Mouse (Mus musculus) kidney, postnatal 36 days (tissue): ENCODE data around the gene Ptgfrn.

ENCODE experiments used
- DNase-seq, 2 experiments: peaks; one replicate each; pipeline ENCODE4 v3.0.0; 2021 to 2022; ENCODE audit warnings: mixed read lengths in 2 of 2

Gene Ptgfrn

DNA sequence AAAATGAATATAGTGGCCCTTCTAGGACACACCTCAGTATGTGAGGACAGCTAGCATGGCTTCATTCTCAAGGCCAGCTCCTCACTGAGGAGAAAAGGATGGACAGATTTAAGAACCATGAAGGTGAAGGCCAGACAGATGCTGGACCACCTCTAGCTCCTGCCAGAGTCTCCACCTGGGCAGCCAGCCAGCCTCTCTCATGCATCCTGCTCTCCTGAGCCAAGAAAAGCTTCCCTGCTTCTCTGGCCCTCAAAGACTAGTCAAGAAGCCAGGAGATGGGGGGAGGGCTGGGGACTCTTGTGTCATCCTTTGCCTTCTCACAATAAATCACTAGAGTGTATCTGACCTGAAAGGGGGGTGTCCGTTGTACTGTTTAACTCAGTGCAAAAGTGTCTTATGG lies 31.7 kb downstream of the Ptgfrn start:
- peak; percentile 36 to 68 for DNase-seq

DNA sequence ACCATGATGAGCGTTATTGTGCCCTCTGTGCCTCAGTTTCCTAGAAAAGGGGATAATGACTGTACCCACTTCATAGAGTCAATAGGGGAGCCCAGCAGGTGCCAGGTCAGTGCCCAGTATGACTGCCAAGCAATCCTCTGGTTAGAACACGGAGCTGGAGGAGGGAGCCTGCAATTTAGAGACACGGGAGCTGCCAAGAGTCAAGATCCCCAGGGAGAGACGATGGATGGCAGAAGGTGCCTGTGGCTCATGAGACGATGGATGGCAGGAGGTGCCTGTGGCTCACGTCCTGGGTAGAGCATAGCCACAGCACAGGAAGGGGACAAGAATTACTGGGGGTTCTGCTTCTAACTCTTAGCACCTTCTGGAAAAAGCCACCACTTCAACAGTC lies 32.4 kb downstream of the Ptgfrn start:
- DNase-seq: no peak

DNA sequence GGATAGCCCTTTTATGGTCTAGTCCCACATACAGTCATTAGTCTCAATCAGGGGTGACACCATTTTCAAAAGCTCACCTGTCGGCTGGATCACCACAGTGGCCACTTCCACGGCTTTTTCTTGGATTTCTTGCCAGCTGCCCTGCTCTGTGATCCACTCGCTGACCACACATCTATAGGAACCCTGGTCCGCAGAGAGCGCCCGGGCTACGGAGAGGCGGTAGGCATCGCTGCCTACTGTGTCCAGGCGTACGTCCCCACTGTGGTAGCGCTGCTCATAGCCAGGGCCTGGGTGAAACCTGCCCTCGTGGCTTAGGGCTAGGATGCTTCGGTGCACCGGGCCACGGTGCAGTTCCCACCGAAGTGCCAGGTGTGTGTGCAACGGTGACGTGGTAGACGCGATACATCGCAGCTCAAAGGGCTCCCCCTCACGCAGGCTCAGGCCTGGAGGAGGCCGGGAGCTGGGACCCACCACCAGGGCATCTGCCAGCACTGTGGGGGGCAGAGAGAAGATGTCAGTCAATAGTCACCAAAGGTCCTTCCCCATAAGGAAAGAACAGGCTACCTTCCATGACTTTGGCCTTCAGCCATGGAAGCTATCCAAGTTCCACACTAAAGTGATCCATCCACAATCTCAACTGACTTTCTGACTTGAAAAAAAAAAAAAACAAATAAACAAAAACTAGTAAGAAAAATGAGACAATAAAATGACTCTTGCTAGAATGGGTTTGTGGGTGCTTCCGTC lies 32.9 kb downstream of the Ptgfrn start:
- DNase-seq: peak; percentile 29 to 44

DNA sequence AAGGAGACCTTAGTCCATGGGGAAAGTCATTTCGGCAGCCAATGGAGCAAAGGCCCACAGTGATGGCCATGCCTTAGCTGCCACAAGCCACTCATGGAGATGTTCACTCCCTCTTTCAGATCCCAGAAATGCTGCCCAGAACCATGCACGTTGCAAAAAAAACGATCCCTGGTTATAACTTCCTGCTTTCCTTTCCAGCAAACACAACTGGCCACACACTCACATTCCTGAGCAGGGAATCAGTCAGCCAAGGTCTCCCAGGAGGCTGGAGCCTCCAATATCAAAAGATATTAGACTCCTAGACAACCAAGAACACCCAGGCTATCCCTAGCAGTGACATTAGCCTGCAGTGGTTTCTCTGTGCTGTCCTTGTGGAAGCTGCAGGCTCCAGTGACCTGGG lies 34.2 kb downstream of the Ptgfrn start:
- DNase-seq: no peak

DNA sequence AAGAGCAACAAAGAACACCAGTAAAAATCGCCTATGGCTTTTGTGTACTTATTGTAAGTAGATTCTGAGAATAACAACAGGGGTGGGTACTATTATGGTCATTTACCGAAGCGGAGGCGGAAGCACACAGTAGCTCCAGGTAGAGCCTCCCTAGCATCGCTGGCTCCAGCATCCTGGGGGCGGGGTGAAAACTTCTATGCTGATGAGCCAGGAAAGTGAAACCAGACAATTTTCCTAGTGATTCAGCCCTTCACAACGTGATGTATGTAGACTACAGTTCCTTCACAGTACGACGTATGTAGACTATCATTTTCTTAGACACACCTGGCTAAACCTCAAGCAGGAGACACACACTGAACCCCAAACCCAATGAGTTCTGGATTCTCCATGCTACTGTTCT lies 36.7 kb downstream of the Ptgfrn start:
- no peak for DNase-seq

DNA sequence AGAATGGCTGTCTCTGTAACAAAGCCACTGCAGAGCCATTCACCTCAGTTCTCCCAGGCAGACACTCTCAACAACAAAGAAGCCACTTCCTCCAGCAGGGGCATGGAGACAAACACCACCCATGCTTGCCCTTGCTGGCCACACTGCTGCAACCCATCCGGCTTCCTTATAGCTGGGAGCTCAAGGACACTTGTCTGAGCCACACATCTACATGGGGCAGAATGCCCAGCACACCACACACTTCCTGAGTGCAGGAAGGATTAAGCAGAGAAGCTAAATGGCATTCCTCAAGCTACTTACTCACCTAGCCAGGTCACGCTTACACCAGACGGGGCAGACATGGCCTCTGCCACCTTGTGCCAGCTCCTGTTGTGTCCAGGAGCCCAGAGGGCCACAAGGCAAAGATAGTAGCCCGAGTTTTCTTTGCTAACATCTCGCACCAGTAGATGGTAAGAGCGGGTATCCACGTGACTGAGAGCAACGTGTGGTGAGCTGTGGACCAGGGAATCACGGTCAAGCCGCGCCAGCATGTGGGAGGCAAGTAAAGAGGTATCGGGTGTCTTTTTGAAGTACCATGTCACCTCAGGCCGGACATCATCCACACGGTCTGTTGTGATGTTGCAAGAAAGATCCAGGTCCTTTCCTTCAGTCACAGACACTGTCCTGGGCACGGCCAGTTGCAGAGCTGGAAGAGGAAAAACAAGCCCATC lies 37.4 kb downstream of the Ptgfrn start:
- no peak for DNase-seq

DNA sequence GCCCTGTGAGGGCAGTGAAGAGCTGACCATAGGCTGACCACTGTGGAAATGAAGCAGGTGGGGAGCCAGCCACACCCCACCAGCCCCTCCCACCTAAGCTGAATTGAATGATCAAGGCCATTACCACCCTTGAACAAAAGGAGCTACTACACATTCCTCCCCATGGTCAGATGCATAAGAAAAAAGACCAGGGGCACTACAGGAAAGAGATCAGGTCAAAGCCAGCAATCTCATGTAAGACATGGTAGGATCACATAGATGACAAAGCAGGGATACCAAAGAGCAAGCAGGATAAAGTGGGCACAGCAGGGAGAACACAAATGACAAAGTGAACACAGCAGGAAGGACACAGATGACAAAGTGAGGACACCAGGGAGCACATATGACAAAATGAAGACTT lies 38.5 kb downstream of the Ptgfrn start:
- DNase-seq: no peak

DNA sequence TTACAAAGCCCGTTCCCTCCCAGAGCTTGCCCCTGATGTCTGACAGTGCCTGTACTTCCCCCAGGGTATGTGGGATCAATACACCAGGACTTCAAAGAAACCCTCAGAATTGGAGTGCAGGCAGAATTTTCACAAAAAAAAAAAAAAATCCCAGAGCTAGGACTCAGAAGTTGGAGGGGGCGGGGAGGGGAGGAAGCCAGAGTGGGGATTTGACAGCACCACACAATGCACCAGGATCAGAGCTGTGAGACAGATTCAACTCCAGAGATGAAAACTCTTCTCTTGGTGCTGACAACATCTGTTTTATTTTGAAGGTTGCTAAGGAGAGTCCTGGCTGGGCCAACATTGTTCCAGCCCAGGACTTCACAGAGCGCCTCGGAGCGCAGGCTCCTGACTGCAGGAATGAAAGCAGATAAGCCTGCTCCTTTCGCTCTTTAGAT lies 39.3 kb downstream of the Ptgfrn start:
- no peak for DNase-seq

DNA sequence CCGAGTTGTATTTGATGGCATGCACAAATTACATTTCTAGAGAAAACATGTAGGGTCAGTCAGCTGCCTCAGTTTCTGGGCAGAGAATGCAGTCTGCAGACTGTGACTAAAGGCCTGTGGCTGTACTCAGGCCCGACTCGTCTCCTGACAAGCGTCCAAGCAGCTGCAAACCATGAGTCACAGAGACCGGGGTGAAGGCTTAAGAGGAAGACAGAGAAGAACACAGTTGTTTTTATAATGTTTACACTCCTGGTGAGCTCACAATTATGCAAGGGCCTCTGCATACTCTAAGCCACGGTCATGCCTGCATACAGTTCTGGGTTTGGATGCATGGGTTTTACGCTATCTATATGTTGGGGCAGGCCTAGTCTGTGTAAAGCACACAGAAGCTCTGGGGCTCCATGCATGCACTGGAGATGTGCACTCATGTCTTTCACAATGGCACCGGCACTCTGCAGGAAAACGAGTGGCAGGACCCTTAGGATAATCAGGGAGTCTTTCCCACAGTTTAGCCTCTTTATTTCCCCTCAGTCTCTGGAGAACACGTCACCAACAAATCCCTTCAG lies 39.8 kb downstream of the Ptgfrn start:
- peak; percentile 23 to 29 for DNase-seq

DNA sequence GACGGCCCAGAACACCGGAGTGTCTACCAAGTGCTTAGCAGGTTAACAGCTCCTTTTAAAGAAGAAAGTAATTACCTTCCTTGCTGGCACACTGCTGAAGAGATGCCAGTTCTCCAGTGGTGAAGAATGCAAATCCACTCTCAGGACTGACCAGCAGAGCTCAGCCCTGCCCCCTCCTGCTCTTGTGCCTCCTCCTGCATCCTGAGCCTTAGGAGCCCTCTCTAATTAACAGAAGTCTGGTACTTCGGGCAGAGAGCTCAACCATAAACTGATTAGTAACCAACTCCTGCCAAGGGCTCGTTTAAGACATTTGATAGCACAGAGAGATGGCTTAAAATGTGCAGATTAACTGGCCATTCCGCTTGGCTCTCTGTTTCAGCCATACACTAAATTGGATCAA lies 41.4 kb downstream of the Ptgfrn start:
- DNase-seq: no peak

DNA sequence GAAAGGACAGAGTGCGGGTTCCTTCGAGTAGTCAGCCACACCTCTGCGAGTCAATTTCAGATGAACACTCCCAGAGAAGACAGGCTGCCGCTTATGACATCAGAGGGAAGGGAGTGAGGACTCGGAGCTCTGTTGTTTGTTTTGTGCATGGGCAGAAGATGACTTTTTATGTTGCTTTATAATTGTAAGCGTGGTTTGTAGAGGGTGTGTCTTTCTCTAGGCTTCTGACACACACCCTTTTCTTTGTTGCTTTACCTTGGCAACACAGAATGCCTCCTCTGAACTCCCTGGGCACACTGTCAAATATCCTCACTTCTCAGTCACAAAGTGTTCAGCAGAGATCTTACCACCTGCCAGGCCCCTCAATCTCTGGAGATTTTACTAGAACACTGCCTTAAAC lies 43.9 kb downstream of the Ptgfrn start:
- no peak for DNase-seq

DNA sequence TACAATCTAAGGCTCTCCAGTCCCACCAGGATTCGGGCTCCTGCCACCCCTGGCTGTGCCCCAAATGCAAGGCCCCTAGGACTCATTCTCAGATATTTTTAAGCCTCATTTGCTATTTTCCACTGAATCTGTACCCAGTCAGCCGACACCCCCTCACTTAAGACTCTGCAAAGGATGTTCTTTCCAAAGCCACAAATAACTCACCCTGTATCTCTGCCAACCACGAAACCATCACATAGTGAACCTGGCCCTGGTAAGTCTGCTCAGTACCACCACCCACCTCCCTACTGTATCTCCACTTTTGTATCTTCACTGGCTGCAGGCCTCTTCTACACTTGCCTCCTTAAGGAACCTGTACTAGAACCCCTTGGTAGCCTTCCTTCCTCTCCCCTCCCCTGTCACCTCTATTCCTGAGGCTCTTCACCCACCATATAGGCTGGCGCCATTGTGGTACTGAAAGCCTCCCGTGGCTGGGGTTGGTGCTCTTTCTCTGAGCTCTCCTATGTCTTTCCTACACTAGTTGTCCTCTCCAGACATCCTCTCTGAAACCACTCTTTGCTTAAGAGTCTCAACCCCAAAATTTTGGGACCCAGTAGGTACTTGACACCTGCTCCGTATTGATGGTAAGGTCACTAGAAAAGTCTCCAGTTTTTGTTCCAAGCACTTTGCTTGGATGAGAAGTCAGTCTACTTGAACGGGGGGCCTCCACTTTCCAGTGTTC lies 48.1 kb downstream of the Ptgfrn start:
- no peak for DNase-seq

DNA sequence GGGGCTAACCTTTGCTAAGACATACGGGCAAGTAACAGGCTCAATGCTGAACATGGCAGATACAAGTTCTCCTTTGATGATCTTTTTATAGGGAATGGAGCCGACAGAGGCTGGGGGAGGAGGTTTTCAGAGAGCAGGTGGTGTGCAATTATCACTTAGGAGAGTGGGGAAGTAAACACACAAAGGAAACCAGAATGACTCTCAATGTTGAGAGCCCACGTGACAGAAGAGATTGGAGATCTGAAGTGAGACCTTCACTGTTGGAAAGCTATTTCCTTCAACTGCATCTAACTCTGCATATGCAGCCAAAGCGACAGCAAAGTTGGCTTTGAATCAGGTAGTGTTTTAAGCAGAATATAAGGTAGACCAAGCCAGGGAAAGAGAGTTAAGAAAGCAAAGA lies 50.9 kb downstream of the Ptgfrn start:
- no peak for DNase-seq

DNA sequence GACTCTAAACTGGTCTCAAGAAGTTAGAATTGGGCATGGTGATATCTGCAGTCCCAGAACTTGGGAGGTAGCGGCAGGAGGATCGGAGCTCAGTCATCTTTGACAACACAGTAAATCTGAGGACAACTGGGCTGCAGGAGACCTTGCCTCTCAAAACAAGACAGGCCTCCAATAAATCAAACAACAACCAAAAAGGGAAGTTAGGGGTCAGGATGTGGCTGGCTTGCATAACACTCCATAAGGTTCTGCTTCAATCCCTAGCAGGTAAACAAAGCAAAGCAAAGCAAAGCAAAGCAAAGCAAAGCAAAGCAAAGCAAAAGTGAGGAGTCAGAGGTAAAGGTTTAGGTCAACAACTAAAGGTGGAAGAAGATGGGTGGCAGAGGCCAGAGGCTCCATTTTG lies 51.9 kb downstream of the Ptgfrn start:
- DNase-seq: no peak

DNA sequence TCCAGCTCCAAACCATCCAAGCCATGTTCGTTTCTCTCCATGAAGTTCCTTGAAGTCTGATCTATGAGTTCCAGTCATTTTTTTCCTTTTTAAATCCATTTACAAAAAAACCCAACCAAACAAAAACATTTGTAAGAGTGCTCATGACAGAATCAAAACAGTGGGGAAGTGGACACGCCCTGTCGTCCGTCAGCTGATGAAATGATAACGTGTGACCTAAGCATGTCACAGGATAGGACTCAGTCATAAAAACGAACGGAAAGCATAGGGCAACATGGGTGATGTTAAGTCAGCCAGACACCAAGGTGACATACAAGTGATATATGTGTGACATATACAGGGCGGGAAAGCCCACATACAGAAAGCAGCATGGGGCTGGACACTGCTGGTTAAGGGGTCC lies 54.9 kb downstream of the Ptgfrn start:
- no peak for DNase-seq

DNA sequence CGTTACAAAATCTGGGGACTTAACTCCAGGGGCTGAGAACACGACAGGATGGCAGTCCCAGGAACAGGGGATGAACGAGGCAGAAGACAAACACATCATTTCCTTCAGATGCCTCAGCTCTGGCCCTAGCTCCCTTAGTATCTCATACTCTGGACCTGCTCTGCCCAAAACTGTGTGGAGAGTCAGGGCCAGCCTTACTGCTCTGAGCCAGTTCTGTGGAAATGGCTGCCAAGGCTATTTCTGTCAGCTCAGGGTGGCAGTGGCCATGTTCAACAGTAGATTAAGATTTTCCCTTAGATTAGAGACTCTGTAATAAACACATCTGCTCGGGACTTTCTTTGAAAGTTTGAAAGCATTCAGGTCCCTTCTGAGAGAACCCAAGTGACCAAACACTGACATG lies 58.5 kb downstream of the Ptgfrn start:
- DNase-seq: no peak

DNA sequence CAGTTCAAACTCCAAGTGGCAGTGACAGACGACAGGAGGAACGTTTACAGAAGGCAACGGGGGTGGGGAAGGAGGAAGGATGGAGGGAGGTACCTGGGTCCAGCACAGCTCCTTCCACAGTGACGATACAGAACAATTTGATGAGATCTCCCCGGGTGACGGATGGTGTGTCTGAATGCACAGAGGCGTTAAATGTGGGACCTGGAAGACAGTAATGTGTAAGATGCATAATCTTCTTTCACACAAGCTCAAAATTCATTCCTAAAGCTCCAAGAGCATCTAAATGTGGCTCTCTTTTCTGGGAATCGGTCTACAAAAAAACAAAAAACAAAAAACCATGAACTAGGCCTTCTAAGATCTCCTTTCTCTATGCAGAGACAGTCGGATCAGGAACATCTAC lies 60.1 kb downstream of the Ptgfrn start:
- DNase-seq: no peak

DNA sequence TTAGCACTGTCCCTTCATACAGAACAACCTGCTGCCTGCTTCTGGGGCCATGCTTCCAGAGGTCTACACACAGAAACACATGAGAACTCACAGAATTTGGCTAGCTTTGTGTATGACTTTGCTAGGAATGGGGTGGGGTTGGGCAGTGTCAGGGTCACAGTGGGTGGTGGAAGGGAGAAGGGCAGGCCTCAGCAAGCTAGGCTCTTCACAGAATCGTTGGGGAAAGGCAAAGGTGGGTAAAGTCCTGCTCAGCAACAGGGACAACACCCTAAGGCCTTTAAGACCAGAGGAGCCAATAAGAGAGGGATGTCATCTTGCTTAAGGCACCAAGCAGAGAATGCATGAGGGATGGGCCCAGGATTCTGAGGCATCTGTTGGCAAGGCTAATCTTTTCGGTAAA lies 61.3 kb downstream of the Ptgfrn start:
- no peak for DNase-seq

DNA sequence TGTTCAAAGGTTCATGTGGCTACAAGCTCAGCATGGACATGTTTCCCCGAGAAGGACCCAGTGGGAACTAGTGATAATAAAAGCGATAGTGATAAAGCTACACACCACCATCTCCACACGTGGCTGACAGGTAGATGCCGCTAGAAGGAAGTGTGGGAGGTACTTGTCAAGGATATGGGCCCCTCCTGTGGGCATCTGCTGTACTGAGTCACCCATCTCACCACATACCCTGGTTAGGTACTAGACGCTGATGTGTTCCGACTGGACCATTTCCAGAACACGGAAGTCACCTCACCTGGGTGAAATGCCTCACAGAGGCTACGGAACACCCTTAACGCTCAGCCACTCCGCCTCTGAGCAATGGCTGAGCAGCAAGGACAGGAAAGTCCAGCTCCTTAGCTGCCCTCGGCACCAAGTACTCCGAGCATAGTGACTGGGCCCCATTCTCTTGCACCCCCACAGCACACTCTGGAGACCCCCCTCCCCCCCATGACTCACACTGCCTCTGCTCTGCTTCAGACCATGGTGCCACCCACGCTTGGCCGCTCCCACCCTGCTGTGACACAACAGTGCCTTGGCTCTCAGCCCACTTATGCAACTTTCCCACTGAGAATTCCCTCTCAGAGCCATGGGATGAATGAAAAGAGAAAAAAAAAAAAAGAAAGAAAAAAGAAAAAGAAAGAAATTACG lies 62.3 kb downstream of the Ptgfrn start:
- DNase-seq: peak; percentile 9 to 32

DNA sequence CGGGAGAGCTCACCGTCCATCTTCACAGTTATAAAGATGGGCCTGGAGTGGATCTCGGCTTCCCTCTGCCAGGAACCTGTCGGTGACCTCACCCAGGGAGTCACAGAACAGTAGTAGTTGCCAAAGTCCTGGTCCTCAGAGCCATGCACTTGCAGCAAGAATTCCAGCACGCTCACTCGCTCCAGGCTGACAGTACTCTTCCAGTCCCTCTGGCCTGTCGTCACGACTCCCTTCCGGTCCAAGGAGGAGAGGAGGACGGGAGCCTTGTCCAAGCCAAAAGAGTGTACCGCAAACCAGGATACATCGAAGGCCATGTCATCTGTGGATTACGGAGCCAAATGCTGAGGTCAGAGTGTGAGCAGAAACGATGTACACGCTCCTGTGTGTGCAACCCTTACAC lies 64.6 kb downstream of the Ptgfrn start:
- no peak for DNase-seq

DNA sequence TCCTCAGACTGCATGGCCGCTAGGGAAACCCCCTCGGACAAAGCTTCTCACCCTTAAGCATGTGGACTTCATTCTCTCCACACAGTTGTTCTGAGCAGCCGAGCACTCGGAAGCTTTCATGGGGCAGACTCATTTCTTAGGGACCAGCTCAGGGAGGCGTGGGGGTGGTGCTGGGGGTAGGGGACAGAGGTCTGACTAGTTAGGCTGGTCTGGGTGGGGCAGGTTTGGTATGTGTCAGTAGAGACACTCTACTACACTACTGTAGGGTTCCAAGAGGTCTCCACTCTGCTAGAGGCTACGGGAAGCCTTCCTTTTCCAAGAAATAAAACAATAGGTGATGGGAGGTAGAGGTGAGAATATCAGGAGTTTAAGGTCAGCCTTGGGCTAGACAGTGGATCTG lies 65.4 kb downstream of the Ptgfrn start:
- peak in 1 of 2 experiments; percentile 25 for DNase-seq

DNA sequence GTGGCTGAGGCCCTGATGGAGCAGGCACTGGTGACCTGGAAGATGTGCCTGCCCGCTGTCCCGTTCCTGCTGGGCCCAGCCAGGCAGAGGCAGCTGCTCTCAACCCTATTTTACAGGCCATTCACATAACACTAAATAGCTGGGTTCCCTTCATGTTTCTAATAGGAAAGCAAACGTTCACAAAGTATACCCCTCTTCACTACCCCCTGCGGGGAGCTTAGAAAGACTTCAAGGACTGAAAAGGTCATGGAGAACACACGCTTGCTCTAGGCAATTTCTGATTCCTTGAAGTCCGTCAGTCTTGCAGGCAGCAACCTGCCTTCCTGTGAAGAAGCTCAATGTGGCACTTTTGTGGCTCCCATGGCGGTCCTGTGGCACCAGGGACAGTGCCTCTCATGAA lies 68.1 kb downstream of the Ptgfrn start:
- no peak for DNase-seq

DNA sequence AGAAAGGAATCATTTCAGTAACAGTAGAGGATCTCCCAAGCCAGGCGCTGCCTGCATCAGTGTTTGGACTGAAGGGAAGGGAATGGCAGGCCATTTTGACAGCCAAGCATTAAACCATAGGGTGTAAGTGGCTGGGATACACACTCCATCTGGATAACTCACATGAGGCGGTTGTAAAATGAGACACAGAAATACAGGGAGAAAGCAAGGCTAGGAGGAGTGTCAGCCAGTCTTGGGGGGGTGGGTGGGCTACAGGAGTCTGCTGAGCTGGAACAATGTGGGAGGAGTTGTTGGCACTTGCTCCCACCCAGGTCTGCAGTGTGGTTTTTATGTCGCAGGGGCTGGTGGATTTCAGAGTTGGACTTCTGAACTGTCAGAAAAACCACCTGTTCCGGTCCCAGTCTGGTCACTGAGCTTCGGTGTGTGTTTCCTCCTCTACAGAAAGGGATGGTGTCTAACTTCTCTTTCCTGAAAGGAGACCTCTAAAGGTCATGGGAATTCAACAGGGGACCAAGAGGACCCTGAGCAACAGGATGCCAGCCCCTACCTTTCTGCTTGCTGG lies 72.0 kb downstream of the Ptgfrn start:
- DNase-seq: no peak
